Mouse (Mus musculus) CH12.LX (cell line): Measurements from ENCODE around the gene Inpp5e. TPM values are rescaled to one million over a fixed set of nuclear protein-coding genes. Genes with fewer than 3 reads are reported as not detected.
A peak's percentile ranks its signal among the peaks of the same experiment; 100 is the strongest.

ENCODE experiments used
- DNase-seq: peaks from one replicate; pipeline ENCODE4 v3.0.0-alpha.2; 2013; ENCODE audit errors: extremely low read depth
- H3K27ac ChIP-seq: 2 replicates; pipeline ENCODE4 v1.5.1; 2012; ENCODE audit warnings: low read depth, mild to moderate bottlenecking, control low read depth, moderate library complexity; ENCODE audit not compliant: insufficient read depth
- H3K27me3 ChIP-seq: replicated peaks from 2 replicates; pipeline ENCODE3; 2012; ENCODE audit warnings: inconsistent platforms
- H3K36me3 ChIP-seq, 2 experiments: replicated peaks in 1 of 2; 2 replicates each; pipeline versions ENCODE3 to v1.6.1; 2012; ENCODE audit warnings: inconsistent platforms in 1 of 2, low read length in 1 of 2, mild to moderate bottlenecking in 1 of 2, mixed read lengths in 1 of 2, moderate library complexity in 1 of 2; ENCODE audit not compliant: control insufficient read depth in 1 of 2, insufficient read depth in 1 of 2
- H3K4me1 ChIP-seq, 2 experiments: 2 replicates each; pipeline ENCODE4 v1.6.1; 2012; ENCODE audit warnings: inconsistent platforms in 1 of 2, moderate library complexity in 1 of 2; ENCODE audit not compliant: insufficient read depth in 2 of 2, control insufficient read depth in 1 of 2
- H3K4me2 ChIP-seq: 2 replicates; pipeline ENCODE4 v1.6.1; 2012; ENCODE audit warnings: low read depth, mild to moderate bottlenecking, control low read depth; ENCODE audit not compliant: poor library complexity, insufficient read depth, severe bottlenecking
- H3K4me3 ChIP-seq, 3 experiments: fragments of 150-350 bp in 1 of 3; sonication (generic) in 1 of 3; replicated peaks in 1 of 3; 2 replicates each; pipeline versions ENCODE3 to v1.5.1; 2011 to 2012; ENCODE audit warnings: low read depth in 2 of 3, low read length in 2 of 3, mild to moderate bottlenecking in 2 of 3, moderate library complexity in 2 of 3, control low read depth in 1 of 3, improper control_type of control experiment in 1 of 3, inconsistent platforms in 1 of 3, mixed read lengths in 1 of 3; ENCODE audit not compliant: poor library complexity in 1 of 3
- H3K79me2 ChIP-seq: replicated peaks from 2 replicates; pipeline ENCODE4 v1.6.1; 2012; ENCODE audit warnings: mild to moderate bottlenecking, moderate library complexity; ENCODE audit not compliant: control insufficient read depth, poor library complexity, insufficient read depth, severe bottlenecking; ENCODE audit errors: extremely low read depth
- H3K9ac ChIP-seq: 2 replicates; pipeline ENCODE4 v1.6.1; 2012; ENCODE audit warnings: low read depth, mild to moderate bottlenecking, control low read depth, moderate library complexity; ENCODE audit not compliant: insufficient read depth
- H3K9me3 ChIP-seq: replicated peaks from 2 replicates; pipeline ENCODE3; 2012; ENCODE audit warnings: low read length, inconsistent platforms, mixed read lengths
- CHD2 ChIP-seq: IDR thresholded peaks from 2 replicates; pipeline ENCODE4 v1.6.1; 2011; ENCODE audit warnings: low read length, improper control_type of control experiment
- ELF1 ChIP-seq: IDR thresholded peaks from 2 replicates; pipeline ENCODE4 v1.6.1; 2014; ENCODE audit warnings: low read depth, mild to moderate bottlenecking, inconsistent platforms, low read length, improper control_type of control experiment
- ETS1 ChIP-seq: conservative IDR thresholded peaks from 2 replicates; pipeline ENCODE4 v1.6.1; 2012; ENCODE audit warnings: low read depth, mild to moderate bottlenecking, inconsistent platforms, low read length, improper control_type of control experiment, moderate library complexity
- HCFC1 ChIP-seq: IDR thresholded peaks from 2 replicates; pipeline ENCODE4 v1.6.1; 2012; ENCODE audit warnings: low read depth, mild to moderate bottlenecking, inconsistent platforms, low read length, improper control_type of control experiment
- IRF4 ChIP-seq: IDR thresholded peaks from 2 replicates; pipeline ENCODE4 v1.6.1; 2014; ENCODE audit warnings: low read depth, mild to moderate bottlenecking, inconsistent platforms, low read length, improper control_type of control experiment
- JUN ChIP-seq: IDR thresholded peaks from 2 replicates; pipeline ENCODE4 v1.6.1; 2011; ENCODE audit warnings: low read depth, mild to moderate bottlenecking, low read length, improper control_type of control experiment, moderate library complexity; ENCODE audit not compliant: insufficient read depth
- JUND ChIP-seq: conservative IDR thresholded peaks from 2 replicates; pipeline ENCODE4 v1.6.1; 2011; ENCODE audit warnings: low read depth, low read length, improper control_type of control experiment
- MAX ChIP-seq: IDR thresholded peaks from 2 replicates; pipeline ENCODE4 v1.6.1; 2011; ENCODE audit warnings: low read length, improper control_type of control experiment
- MXI1 ChIP-seq: IDR thresholded peaks from 2 replicates; pipeline ENCODE4 v1.6.1; 2011; ENCODE audit warnings: mild to moderate bottlenecking, low read depth, low read length, improper control_type of control experiment
- MYC ChIP-seq: IDR thresholded peaks from 2 replicates; pipeline ENCODE4 v1.6.1; 2011; ENCODE audit warnings: low read depth, mild to moderate bottlenecking, improper control_type of control experiment, low read length
- NELFE ChIP-seq: IDR thresholded peaks from 2 replicates; pipeline ENCODE4 v1.6.1; 2011; ENCODE audit warnings: low read depth, low read length, improper control_type of control experiment
- PAX5 ChIP-seq: IDR thresholded peaks from 2 replicates; pipeline ENCODE4 v1.6.1; 2012; ENCODE audit warnings: low read length, inconsistent platforms, mixed read lengths
- POLR2A ChIP-seq: IDR thresholded peaks from 2 replicates; pipeline ENCODE4 v1.6.1; 2011; ENCODE audit warnings: low read depth, mild to moderate bottlenecking, improper control_type of control experiment, low read length
- POLR2AphosphoS2 ChIP-seq: IDR thresholded peaks from 2 replicates; pipeline ENCODE4 v1.6.1; 2011; ENCODE audit warnings: low read depth, low read length, improper control_type of control experiment
- RAD21 ChIP-seq: IDR thresholded peaks from 2 replicates; pipeline ENCODE4 v1.6.1; 2011; ENCODE audit warnings: low read depth, mild to moderate bottlenecking, low read length, improper control_type of control experiment, moderate library complexity
- RCOR1 ChIP-seq: conservative IDR thresholded peaks from 2 replicates; pipeline ENCODE4 v1.6.1; 2012; ENCODE audit warnings: low read depth, mild to moderate bottlenecking, inconsistent platforms, low read length, improper control_type of control experiment
- TCF12 ChIP-seq: IDR thresholded peaks from 2 replicates; pipeline ENCODE4 v1.6.1; 2014; ENCODE audit warnings: low read depth, mild to moderate bottlenecking, inconsistent platforms, low read length, improper control_type of control experiment
- UBTF ChIP-seq: IDR thresholded peaks from 2 replicates; pipeline ENCODE4 v1.6.1; 2012; ENCODE audit warnings: low read depth, mild to moderate bottlenecking, inconsistent platforms, low read length, improper control_type of control experiment, moderate library complexity
- USF1 ChIP-seq: IDR thresholded peaks from 2 replicates; pipeline ENCODE4 v1.6.1; 2014; ENCODE audit warnings: low read depth, mild to moderate bottlenecking, inconsistent platforms, low read length, improper control_type of control experiment
- USF2 ChIP-seq: conservative IDR thresholded peaks from 2 replicates; pipeline ENCODE4 v1.6.1; 2011; ENCODE audit warnings: low read depth, low read length, improper control_type of control experiment
- ZC3H11A ChIP-seq: IDR thresholded peaks from 2 replicates; pipeline ENCODE4 v1.6.1; 2012; ENCODE audit warnings: low read depth, mild to moderate bottlenecking, inconsistent platforms, low read length, improper control_type of control experiment
- ZMIZ1 ChIP-seq: IDR thresholded peaks from 2 replicates; pipeline ENCODE4 v1.6.1; 2012; ENCODE audit warnings: low read depth, mild to moderate bottlenecking, inconsistent platforms, low read length, improper control_type of control experiment
- dilution Hi-C: fragments of 300-500 bp; cut with MboI; formaldehyde crosslinking; loops from 2 replicates; pipeline ENCODE4 v1.14.3; 2020; ENCODE audit warnings: low sequenced_read_pairs; ENCODE audit not compliant: extremely low pct_unique_long_range_greater_than_20kb, extremely low pct_ligation_motif_present
- in situ Hi-C: fragments of 300-500 bp; cut with MboI; formaldehyde crosslinking; loops from 3 replicates; pipeline ENCODE4 v1.14.3; 2019; ENCODE audit warnings: low sequenced_read_pairs, low pct_ligation_motif_present, low pct_unique_long_range_greater_than_20kb, mixed read lengths
- polyA plus RNA-seq: library from polyadenylated mRNA; unstranded; fragments of >175 nt; gene quantifications from 2 replicates; pipeline ENCODE4 v1.2.1, GENCODE M21; 2012; ENCODE audit warnings: low read depth; ENCODE audit not compliant: insufficient read length
- total RNA-seq, 2 experiments: library from RNA; depleted of rRNA; stranded (reverse); fragments of 300-350 nt in 1 of 2; fragments of >200 nt in 1 of 2; gene quantifications; 2 replicates each; pipeline ENCODE4 v1.2.3; 2012 to 2014

Gene Inpp5e
- total and polyA plus RNA-seq, 3 experiments, result 5.2 to 10.2 (median 9.6) TPM

GRCm38 (mm10) chr2:26447451-26447850 is 38.4 kb upstream of the Inpp5e start:
- in situ Hi-C loops, result no loop called here
- Histone ChIP-seq H3K9ac (no peak overlapping the region), H3K79me2 (peaks cover 21% of the 10 kb centered on the region), H3K4me1 (peaks cover 9 to 38% of the 10 kb centered on the region in 2 experiments), H3K27ac (no peak overlapping the region), H3K4me2 (no peak overlapping the region), H3K27me3 (no peaks in the 10 kb centered on the region), H3K9me3 (no peaks in the 10 kb centered on the region), H3K4me3 (no peak overlapping the region), H3K36me3 (peaks cover 0 to 22% of the 10 kb centered on the region in 2 experiments)
- TF ChIP-seq ZMIZ1, result no peak
- no peak for TF ChIP-seq JUND
- TF ChIP-seq IRF4, result no peak
- no peak for TF ChIP-seq UBTF
- no peak for TF ChIP-seq TCF12
- no peak for TF ChIP-seq NELFE
- TF ChIP-seq PAX5, result no peak
- TF ChIP-seq MXI1, result no peak
- dilution Hi-C loops, result no loop called here
- no peak for DNase-seq

- TF ChIP-seq UBTF (no peak), ZMIZ1 (no peak), RAD21 (no peak), CHD2 (no peak), ZC3H11A (no peak), HCFC1 (no peak), MAX (no peak), PAX5 (no peak), POLR2A (no peak), USF1 (no peak), JUN (no peak), MXI1 (no peak), RCOR1 (no peak), MYC (no peak), USF2 (no peak), POLR2AphosphoS2 (no peak), ELF1 (no peak), JUND (no peak), TCF12 (no peak), ETS1 (no peak)
- dilution Hi-C loops (no loop called here), in situ Hi-C loops (no loop called here)
- no peaks in the 10 kb centered on the region for H3K9me3 ChIP-seq
- peaks cover 9 to 41% of the 10 kb centered on the region in 2 experiments for H3K4me1 ChIP-seq
- H3K27me3 ChIP-seq, result no peaks in the 10 kb centered on the region
- peaks cover 25% of the 10 kb centered on the region for H3K79me2 ChIP-seq
- H3K27ac ChIP-seq, result no peak overlapping the region
- H3K4me2 ChIP-seq, result peak overlapping the region; percentile 40
- no peak for DNase-seq
- peak overlapping the region; percentile 42 to 87 (median 74) for H3K4me3 ChIP-seq
- peaks cover 2 to 26% of the 10 kb centered on the region in 2 experiments for H3K36me3 ChIP-seq
- peak overlapping the region; percentile 45 for H3K9ac ChIP-seq
Measured at GRCm38 (mm10) chr2:26446671-26447070, 37.7 kb upstream of the Inpp5e start.
